Mouse (Mus musculus): ENCODE data around the gene Angel1. TPM values are rescaled to one million over a fixed set of nuclear protein-coding genes. Genes with fewer than 3 reads are reported as not detected.

The Angel1 gene
- polyA plus RNA-seq, 1 experiment from 2014 or later = 10.6 TPM

Other genes with a start within 250 kb of the Angel1 start
- 10.5 and 11.6 TPM in 2 replicates for gene Vash1, start 47.8 kb downstream of the Angel1 start, polyA plus RNA-seq (2016; fragmentation: Nextera tagmentation; extraction: Ambion mirVana)
- gene Lrrc74a, start 7.9 kb upstream of the Angel1 start, polyA plus RNA-seq (2016; fragmentation: Nextera tagmentation; extraction: Ambion mirVana) = not detected in 2 replicates
- 57.8 and 59.5 TPM in 2 replicates for gene Irf2bpl, start 158.3 kb upstream of the Angel1 start, polyA plus RNA-seq (2016; fragmentation: Nextera tagmentation; extraction: Ambion mirVana)
- gene Cipc, start 220.6 kb upstream of the Angel1 start, polyA plus RNA-seq (2016; fragmentation: Nextera tagmentation; extraction: Ambion mirVana) = 28.9 and 29.3 TPM in 2 replicates